Mouse (Mus musculus) C2C12 (cell line): ENCODE data around the gene Isoc2b. TPM values are rescaled to one million over a fixed set of nuclear protein-coding genes. Genes with fewer than 3 reads are reported as not detected.

Experiments used
- H3K27me3 ChIP-seq: one replicate; pipeline ENCODE4 v1.6.1; 2011; ENCODE audit not compliant: control insufficient read depth, insufficient read depth, insufficient read length
- H3K36me3 ChIP-seq: one replicate; pipeline ENCODE4 v1.6.1; 2011; ENCODE audit not compliant: control insufficient read depth, insufficient read depth
- H3K4me3 ChIP-seq: one replicate; pipeline ENCODE4 v1.5.1; 2011; ENCODE audit warnings: mild to moderate bottlenecking, control low read depth; ENCODE audit not compliant: poor library complexity, insufficient read depth, severe bottlenecking
- H3K79me2 ChIP-seq: one replicate; pipeline ENCODE4 v1.6.1; 2011; ENCODE audit not compliant: control insufficient read depth, insufficient read depth
- H3K79me3 ChIP-seq: one replicate; pipeline ENCODE4 v1.6.1; 2011; ENCODE audit warnings: low read depth, control low read depth
- H3ac ChIP-seq: one replicate; pipeline ENCODE3; 2011; ENCODE audit warnings: low read depth; ENCODE audit not compliant: control insufficient read depth, insufficient read length
- CEBPB ChIP-seq: IDR thresholded peaks from one replicate; pipeline ENCODE4 v1.6.1; 2011; ENCODE audit warnings: low read depth, mild to moderate bottlenecking, control low read depth, moderate library complexity
- CTCF ChIP-seq: IDR thresholded peaks from one replicate; pipeline ENCODE4 v1.5.1; 2011; ENCODE audit not compliant: control insufficient read depth, insufficient read depth, insufficient read length
- FOSL1 ChIP-seq: IDR thresholded peaks from one replicate; pipeline ENCODE4 v1.8.0; 2011; ENCODE audit warnings: mild to moderate bottlenecking, low read length; ENCODE audit not compliant: poor library complexity, insufficient read depth, severe bottlenecking
- MAX ChIP-seq: IDR thresholded peaks from one replicate; pipeline ENCODE4 v1.6.1; 2011; ENCODE audit warnings: mild to moderate bottlenecking, control low read depth
- MYOD1 ChIP-seq: IDR thresholded peaks from one replicate; pipeline ENCODE4 v1.6.1; 2011; ENCODE audit warnings: low read depth; ENCODE audit not compliant: control insufficient read depth, insufficient read length
- MYOG ChIP-seq: IDR thresholded peaks from one replicate; pipeline ENCODE4 v1.6.1; 2011; ENCODE audit not compliant: control insufficient read depth, insufficient read length; ENCODE audit errors: extremely low read depth
- USF1 ChIP-seq: IDR thresholded peaks from one replicate; pipeline ENCODE4 v1.6.1; 2011; ENCODE audit warnings: low read depth, mild to moderate bottlenecking, control low read depth, moderate library complexity
- polyA plus RNA-seq: library from polyadenylated mRNA; unstranded; fragments of >200 nt; fragmentation: generic; extraction: Trizol; gene quantifications from one replicate; pipeline ENCODE4 v1.2.1, GENCODE M21; 2012; ENCODE audit warnings: missing spikeins

Isoc2b gene
- polyA plus RNA-seq, 1 experiment = 0.32 TPM

- Histone ChIP-seq H3K79me2 (no peaks in the 10 kb centered on the region), H3K4me3 (no peak overlapping the region), H3K36me3 (no peaks in the 10 kb centered on the region), H3ac (no peak overlapping the region), H3K27me3 (no peaks in the 10 kb centered on the region), H3K79me3 (no peaks in the 10 kb centered on the region)
- TF ChIP-seq USF1 = no peak
- no peak for TF ChIP-seq MYOG
- no peak for TF ChIP-seq CEBPB
- no peak for TF ChIP-seq MAX
- no peak for TF ChIP-seq FOSL1
- TF ChIP-seq MYOD1 = no peak
- no peak for TF ChIP-seq CTCF
Measured at GRCm38 (mm10) chr7:4878186-4878585, 8.1 kb upstream of the Isoc2b start.

DNA sequence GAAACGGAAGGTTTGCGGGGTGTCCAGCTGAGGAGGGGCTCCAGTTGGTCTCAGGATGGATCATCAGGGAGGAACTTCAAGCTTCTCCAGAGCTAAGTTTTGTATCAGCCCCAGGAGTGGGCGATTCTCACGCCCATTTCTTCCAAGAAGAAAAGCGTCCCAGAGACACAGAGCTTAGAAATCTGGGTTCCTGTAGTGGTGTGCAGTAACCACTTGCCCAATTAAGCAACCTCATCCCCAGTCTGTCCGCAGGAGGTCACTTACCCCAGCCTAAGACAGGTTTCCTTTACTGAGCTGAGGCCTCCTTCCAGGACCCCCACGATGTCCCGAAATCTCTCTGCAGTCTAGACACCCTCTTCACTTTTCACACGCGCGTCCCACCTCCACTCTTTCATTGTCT is 7.2 kb upstream of the Isoc2b start:
- Histone ChIP-seq H3K27me3 (no peaks in the 10 kb centered on the region), H3K79me2 (no peaks in the 10 kb centered on the region), H3K79me3 (no peaks in the 10 kb centered on the region), H3K4me3 (no peak overlapping the region), H3ac (peak overlapping the region; percentile 31), H3K36me3 (no peaks in the 10 kb centered on the region)
- no peak for TF ChIP-seq CEBPB
- TF ChIP-seq USF1 = no peak
- no peak for TF ChIP-seq MAX
- no peak for TF ChIP-seq FOSL1
- no peak for TF ChIP-seq MYOG
- TF ChIP-seq CTCF = no peak

- TF ChIP-seq MYOG (no peak), CTCF (no peak), CEBPB (no peak), FOSL1 (no peak), MYOD1 (no peak), MAX (no peak), USF1 (no peak)
- Histone ChIP-seq H3K27me3 (no peaks in the 10 kb centered on the region), H3K79me2 (no peaks in the 10 kb centered on the region), H3K79me3 (no peaks in the 10 kb centered on the region), H3K36me3 (no peaks in the 10 kb centered on the region), H3K4me3 (no peak within 1 kb of the TSS), H3ac (peak within 1 kb of the TSS; percentile 31)
Measured at GRCm38 (mm10) chr7:4876753-4877221, 6.7 kb upstream of the Isoc2b start, which contains the start of gene Isoc2a. Gene Isoc2a, plus strand, starts transcription at chr7:4877153.

- no peaks in the 10 kb centered on the region for H3K79me3 ChIP-seq
- TF ChIP-seq CEBPB (no peak), MYOD1 (no peak), CTCF (no peak), MYOG (no peak), MAX (no peak), FOSL1 (no peak), USF1 (no peak)
- no peaks in the 10 kb centered on the region for H3K27me3 ChIP-seq
- no peaks in the 10 kb centered on the region for H3K36me3 ChIP-seq
- peak overlapping the region; percentile 80 for H3ac ChIP-seq
- no peak overlapping the region for H3K4me3 ChIP-seq
- H3K79me2 ChIP-seq = no peaks in the 10 kb centered on the region
Measured at GRCm38 (mm10) chr7:4866631-4867180, 3.4 kb downstream of the Isoc2b start.

DNA sequence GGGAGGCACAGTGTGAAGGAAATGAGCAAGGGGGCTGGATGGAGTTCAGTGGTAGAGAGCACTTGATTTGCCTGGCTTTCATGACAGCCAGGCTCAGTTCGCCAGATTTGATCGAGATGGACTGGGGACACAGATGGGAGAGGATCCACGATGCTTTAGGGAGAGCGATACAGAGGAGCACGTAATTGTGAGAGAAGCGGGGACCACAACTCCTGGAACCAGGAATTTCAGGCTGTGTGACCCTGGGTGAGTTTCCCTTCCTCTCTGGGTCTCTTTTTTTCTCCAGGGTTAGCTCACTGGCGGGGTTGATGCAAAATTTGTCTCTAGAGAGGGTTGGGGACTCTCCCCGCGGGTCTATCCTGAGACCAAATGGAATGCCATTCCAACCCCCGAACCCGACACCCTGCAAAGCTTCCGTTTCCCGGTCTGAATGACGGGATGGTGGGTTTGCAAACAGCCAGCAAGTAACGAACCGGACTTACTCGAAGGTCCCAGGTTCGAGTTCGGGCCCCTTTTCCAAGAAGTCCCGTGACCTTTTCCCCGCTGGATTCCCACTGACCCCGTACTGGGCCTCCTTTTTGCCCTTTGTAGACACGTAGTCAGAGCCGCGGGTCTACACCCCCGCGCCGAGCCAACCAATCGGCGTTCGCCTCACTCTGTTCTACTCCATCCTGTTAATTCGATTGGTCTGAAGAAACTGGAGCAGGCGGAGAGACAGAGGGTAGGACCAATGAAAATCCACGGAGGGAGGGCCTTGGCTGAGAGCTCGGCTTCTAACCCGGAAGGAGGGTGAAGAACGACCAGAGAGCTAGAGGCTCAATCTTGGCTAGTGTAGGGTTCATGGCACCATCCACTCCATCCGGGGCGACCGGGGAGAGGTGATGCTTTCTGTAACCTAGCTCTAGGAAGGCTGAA is 4.2 kb downstream of the Isoc2b start:
- Histone ChIP-seq H3K79me2 (no peaks in the 10 kb centered on the region), H3ac (peak overlapping the region; percentile 80), H3K27me3 (no peaks in the 10 kb centered on the region), H3K4me3 (peak overlapping the region; percentile 18), H3K36me3 (no peaks in the 10 kb centered on the region), H3K79me3 (no peaks in the 10 kb centered on the region)
- TF ChIP-seq MYOG (no peak), MAX (no peak), USF1 (no peak), FOSL1 (no peak), CTCF (no peak), CEBPB (no peak), MYOD1 (no peak)
